Mouse (Mus musculus): Measurements from ENCODE around the gene Tmem178b. TPM values are rescaled to one million over a fixed set of nuclear protein-coding genes. Genes with fewer than 3 reads are reported as not detected.

Tmem178b gene
- polyA plus RNA-seq, 1 experiment = 0.11 TPM

DNA sequence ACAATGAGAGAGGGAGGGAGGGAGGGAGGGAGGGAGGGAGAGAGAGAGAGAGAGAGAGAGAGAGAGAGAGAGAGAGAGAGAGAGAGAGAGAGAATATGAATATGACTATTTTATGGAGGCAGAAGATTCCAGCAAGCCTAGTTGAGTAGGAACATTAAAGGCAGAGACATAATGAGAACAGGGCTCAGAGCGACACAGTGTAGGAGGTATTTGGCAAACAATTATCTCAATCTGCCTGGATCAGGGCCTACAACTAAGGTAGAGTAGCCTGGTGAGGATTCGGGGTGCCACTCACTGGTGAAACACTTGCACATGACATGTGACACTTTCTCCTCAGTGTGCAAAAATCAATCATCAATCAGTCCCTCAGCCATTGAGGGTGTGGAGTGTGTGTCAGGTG lies 225.4 kb downstream of the Tmem178b start:
- Histone ChIP-seq H3K4me1 (ENCODE audit: control insufficient read depth, insufficient read depth, insufficient read length) (no peaks in the 10 kb centered on the region), H3K27me3 (ENCODE audit: control insufficient read depth, insufficient read depth, low read length) (no peaks in the 10 kb centered on the region), H3K36me3 (ENCODE audit: control insufficient read depth, insufficient read depth, low read length) (no peaks in the 10 kb centered on the region), H3K27ac (ENCODE audit: insufficient read depth, low read length) (no peak overlapping the region), H3K4me3 (ENCODE audit: extremely low read depth, insufficient read depth, insufficient read length) (no peak overlapping the region)
- WGBS = 80% methylated on average over 2 of the region's 2 CpGs
- no peak for DNase-seq (ENCODE audit: low read depth in 1 of 2, low spot score in 2 of 2)
- TF ChIP-seq POLR2A (IDR thresholded peaks at IDR 0.05; ENCODE audit: low read depth, low read length) = no peak
- TF ChIP-seq CTCF (IDR thresholded peaks at IDR 0.05; ENCODE audit: extremely low read depth, insufficient read depth, insufficient read length, insufficient replicate concordance) = no peak

- no peak for TF ChIP-seq POLR2A (IDR thresholded peaks at IDR 0.05; ENCODE audit: low read depth, low read length)
- no peak for TF ChIP-seq CTCF (IDR thresholded peaks at IDR 0.05; ENCODE audit: extremely low read depth, insufficient read depth, insufficient read length, insufficient replicate concordance)
- Histone ChIP-seq H3K27me3 (ENCODE audit: control insufficient read depth, insufficient read depth, low read length) (no peaks in the 10 kb centered on the region), H3K4me3 (ENCODE audit: extremely low read depth, insufficient read depth, insufficient read length) (no peak overlapping the region), H3K27ac (ENCODE audit: insufficient read depth, low read length) (no peak overlapping the region), H3K36me3 (ENCODE audit: control insufficient read depth, insufficient read depth, low read length) (no peaks in the 10 kb centered on the region), H3K4me1 (ENCODE audit: control insufficient read depth, insufficient read depth, insufficient read length) (no peaks in the 10 kb centered on the region)
- 80% methylated on average over 4 of the region's 4 CpGs for WGBS
- DNase-seq (ENCODE audit: low read depth in 1 of 2, low spot score in 2 of 2) = no peak
Observed at GRCm38 (mm10) chr6:40101785-40102184, 228.7 kb downstream of the Tmem178b start.

DNA sequence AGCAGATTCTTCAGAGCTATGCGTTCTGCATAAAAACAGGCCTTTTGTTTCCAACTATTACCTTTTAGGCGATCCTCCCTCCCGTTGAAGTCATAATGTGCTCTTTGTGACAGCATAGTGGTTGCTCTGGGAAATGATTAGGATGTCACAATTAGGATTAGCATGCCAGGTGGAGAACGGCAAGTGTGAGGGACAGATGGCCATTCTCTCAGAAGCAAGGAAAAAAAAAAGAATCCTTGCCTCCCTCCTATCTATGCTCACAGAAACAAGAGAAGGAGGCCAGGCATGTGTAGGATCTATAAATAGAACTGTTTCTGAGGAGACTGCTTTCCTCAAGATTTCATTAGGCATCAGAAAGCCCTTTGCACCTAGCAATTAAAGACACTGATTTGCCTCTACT lies 229.8 kb downstream of the Tmem178b start:
- no peak overlapping the region for H3K27ac ChIP-seq (ENCODE audit: insufficient read depth, low read length)
- no peaks in the 10 kb centered on the region for H3K27me3 ChIP-seq (ENCODE audit: control insufficient read depth, insufficient read depth, low read length)
- WGBS = 82% methylated on average over 4 of the region's 4 CpGs
- H3K36me3 ChIP-seq (ENCODE audit: control insufficient read depth, insufficient read depth, low read length) = no peaks in the 10 kb centered on the region
- DNase-seq (ENCODE audit: low read depth in 1 of 2, low spot score in 2 of 2) = no peak
- no peak overlapping the region for H3K4me3 ChIP-seq (ENCODE audit: extremely low read depth, insufficient read depth, insufficient read length)
- H3K4me1 ChIP-seq (ENCODE audit: control insufficient read depth, insufficient read depth, insufficient read length) = no peaks in the 10 kb centered on the region
- TF ChIP-seq CTCF (IDR thresholded peaks at IDR 0.05; ENCODE audit: extremely low read depth, insufficient read depth, insufficient read length, insufficient replicate concordance) (no peak), POLR2A (IDR thresholded peaks at IDR 0.05; ENCODE audit: low read depth, low read length) (no peak)

DNA sequence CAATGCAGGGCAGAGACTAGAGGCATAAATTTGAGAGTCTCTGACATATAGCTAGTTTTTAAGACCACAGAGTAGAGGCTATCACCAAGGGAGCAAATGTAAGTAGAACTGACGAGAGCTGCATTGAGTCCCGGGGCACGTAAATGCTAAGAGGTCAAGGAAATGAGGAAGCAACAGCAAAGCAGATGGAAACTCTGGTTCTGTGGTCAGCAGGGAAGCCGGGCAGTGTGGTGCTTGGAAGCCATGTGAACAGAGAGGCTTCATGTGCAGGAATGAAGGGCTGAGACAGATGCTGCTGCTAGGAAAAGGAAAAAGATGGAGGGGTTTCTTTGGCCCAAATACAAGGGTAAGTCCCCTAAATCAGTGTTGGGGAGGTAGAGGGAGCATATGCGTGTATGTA lies 237.0 kb downstream of the Tmem178b start:
- no peak overlapping the region for H3K27ac ChIP-seq (ENCODE audit: insufficient read depth, low read length)
- H3K4me3 ChIP-seq (ENCODE audit: extremely low read depth, insufficient read depth, insufficient read length) = no peak overlapping the region
- TF ChIP-seq POLR2A (IDR thresholded peaks at IDR 0.05; ENCODE audit: low read depth, low read length) (no peak), CTCF (IDR thresholded peaks at IDR 0.05; ENCODE audit: extremely low read depth, insufficient read depth, insufficient read length, insufficient replicate concordance) (no peak)
- no peaks in the 10 kb centered on the region for H3K27me3 ChIP-seq (ENCODE audit: control insufficient read depth, insufficient read depth, low read length)
- no peaks in the 10 kb centered on the region for H3K36me3 ChIP-seq (ENCODE audit: control insufficient read depth, insufficient read depth, low read length)
- H3K4me1 ChIP-seq (ENCODE audit: control insufficient read depth, insufficient read depth, insufficient read length) = no peaks in the 10 kb centered on the region
- 12% methylated on average over 5 of the region's 5 CpGs for WGBS
- no peak for DNase-seq (ENCODE audit: low read depth in 1 of 2, low spot score in 2 of 2)

DNA sequence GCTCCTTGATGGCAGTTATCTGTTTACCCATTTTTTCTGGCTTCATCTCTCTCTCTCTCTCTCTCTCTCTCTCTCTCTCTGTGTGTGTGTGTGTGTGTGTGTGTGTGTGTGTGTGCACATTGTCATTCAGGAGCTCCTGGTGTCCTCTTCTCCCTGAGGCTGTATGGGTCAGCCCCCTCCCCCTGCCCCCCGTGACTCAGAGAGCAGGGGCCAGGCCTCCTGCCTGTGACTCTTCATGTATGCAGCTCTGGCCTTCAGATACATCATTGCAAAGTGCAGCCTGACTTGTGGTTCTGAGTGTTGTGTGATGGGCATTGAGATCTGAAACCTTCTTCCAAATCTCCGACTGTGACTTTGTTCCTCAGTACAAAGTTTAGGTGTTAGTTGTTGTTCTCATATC lies 237.7 kb downstream of the Tmem178b start:
- no peak for DNase-seq (ENCODE audit: low read depth in 1 of 2, low spot score in 2 of 2)
- no peak for TF ChIP-seq CTCF (IDR thresholded peaks at IDR 0.05; ENCODE audit: extremely low read depth, insufficient read depth, insufficient read length, insufficient replicate concordance)
- TF ChIP-seq POLR2A (IDR thresholded peaks at IDR 0.05; ENCODE audit: low read depth, low read length) = no peak

GRCm38 (mm10) chr6:40112488-40112887 lies 239.4 kb downstream of the Tmem178b start:
- Histone ChIP-seq H3K36me3 (ENCODE audit: control insufficient read depth, insufficient read depth, low read length) (no peaks in the 10 kb centered on the region), H3K4me3 (ENCODE audit: extremely low read depth, insufficient read depth, insufficient read length) (no peak overlapping the region), H3K27ac (ENCODE audit: insufficient read depth, low read length) (no peak overlapping the region), H3K27me3 (ENCODE audit: control insufficient read depth, insufficient read depth, low read length) (no peaks in the 10 kb centered on the region), H3K4me1 (ENCODE audit: control insufficient read depth, insufficient read depth, insufficient read length) (no peaks in the 10 kb centered on the region)
- DNase-seq (ENCODE audit: low read depth in 1 of 2, low spot score in 2 of 2) = no peak
- WGBS = 91% methylated on average over 10 of the region's 10 CpGs
- TF ChIP-seq POLR2A (IDR thresholded peaks at IDR 0.05; ENCODE audit: low read depth, low read length) (no peak), CTCF (IDR thresholded peaks at IDR 0.05; ENCODE audit: extremely low read depth, insufficient read depth, insufficient read length, insufficient replicate concordance) (no peak)

More for the DNA sequence above, 237.7 kb downstream of the Tmem178b start:
- WGBS = 85% methylated on average over 2 of the region's 2 CpGs
- no peaks in the 10 kb centered on the region for H3K4me1 ChIP-seq (ENCODE audit: control insufficient read depth, insufficient read depth, insufficient read length)
- H3K27me3 ChIP-seq (ENCODE audit: control insufficient read depth, insufficient read depth, low read length) = no peaks in the 10 kb centered on the region
- H3K4me3 ChIP-seq (ENCODE audit: extremely low read depth, insufficient read depth, insufficient read length) = no peak overlapping the region
- no peak overlapping the region for H3K27ac ChIP-seq (ENCODE audit: insufficient read depth, low read length)
- H3K36me3 ChIP-seq (ENCODE audit: control insufficient read depth, insufficient read depth, low read length) = no peaks in the 10 kb centered on the region

DNA sequence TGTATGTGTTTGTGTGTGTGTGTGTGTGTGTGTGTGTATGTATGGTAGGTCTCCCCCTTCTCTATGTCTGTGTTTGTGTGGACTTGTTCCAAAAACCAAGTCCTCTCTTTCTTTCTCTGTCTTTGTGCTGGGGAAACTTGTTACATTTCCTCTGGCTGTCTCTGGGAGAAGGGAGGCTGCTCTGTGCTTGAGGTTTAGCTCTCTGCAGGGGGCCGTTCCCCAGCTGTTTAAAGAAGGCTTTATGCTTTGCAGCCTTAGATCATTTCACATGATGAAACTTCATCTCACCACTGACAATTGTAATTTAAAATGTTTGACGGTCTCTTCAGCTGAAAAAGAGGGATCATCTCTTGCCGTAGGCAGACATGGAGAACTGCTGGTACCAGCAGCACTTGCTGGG lies 243.2 kb downstream of the Tmem178b start:
- Histone ChIP-seq H3K27ac (ENCODE audit: insufficient read depth, low read length) (no peak overlapping the region), H3K4me3 (ENCODE audit: extremely low read depth, insufficient read depth, insufficient read length) (no peak overlapping the region), H3K27me3 (ENCODE audit: control insufficient read depth, insufficient read depth, low read length) (no peaks in the 10 kb centered on the region), H3K36me3 (ENCODE audit: control insufficient read depth, insufficient read depth, low read length) (no peaks in the 10 kb centered on the region), H3K4me1 (ENCODE audit: control insufficient read depth, insufficient read depth, insufficient read length) (no peaks in the 10 kb centered on the region)
- no peak for TF ChIP-seq POLR2A (IDR thresholded peaks at IDR 0.05; ENCODE audit: low read depth, low read length)
- TF ChIP-seq CTCF (IDR thresholded peaks at IDR 0.05; ENCODE audit: extremely low read depth, insufficient read depth, insufficient read length, insufficient replicate concordance) = no peak
- no peak for DNase-seq (ENCODE audit: low read depth in 1 of 2, low spot score in 2 of 2)
- 77% methylated on average over 3 of the region's 3 CpGs for WGBS
